Mouse (Mus musculus) right cerebral cortex, postnatal 10 days (tissue): ENCODE measurements around the gene Gm10663.

Experiments
- DNase-seq, 2 experiments: peaks; one replicate each; pipeline ENCODE4 v3.0.0; 2021; ENCODE audit warnings: low spot score in 2 of 2

Gene Gm10663

GRCm38 (mm10) chr8:65087711-65088110 is 12.9 kb downstream of the Gm10663 start:
- DNase-seq = no peak

- no peak for DNase-seq
Measured at GRCm38 (mm10) chr8:65088120-65088519, 13.3 kb downstream of the Gm10663 start.

GRCm38 (mm10) chr8:65089781-65090180 is 14.9 kb downstream of the Gm10663 start:
- no peak for DNase-seq

GRCm38 (mm10) chr8:65097760-65098415 is 23.1 kb downstream of the Gm10663 start:
- no peak for DNase-seq

GRCm38 (mm10) chr8:65099735-65100134 is 24.9 kb downstream of the Gm10663 start:
- no peak for DNase-seq

GRCm38 (mm10) chr8:65103632-65104031 is 28.8 kb downstream of the Gm10663 start:
- no peak for DNase-seq

GRCm38 (mm10) chr8:65104041-65104440 is 29.2 kb downstream of the Gm10663 start:
- no peak for DNase-seq

- DNase-seq = no peak
Measured at GRCm38 (mm10) chr8:65107936-65108718, 33.3 kb downstream of the Gm10663 start.

- DNase-seq = no peak
Measured at GRCm38 (mm10) chr8:65108936-65109335, 34.1 kb downstream of the Gm10663 start.

- peak; percentile 76 to 85 for DNase-seq
Measured at GRCm38 (mm10) chr8:65110285-65110691, 35.5 kb downstream of the Gm10663 start.

GRCm38 (mm10) chr8:65112092-65112491 is 37.3 kb downstream of the Gm10663 start:
- no peak for DNase-seq

GRCm38 (mm10) chr8:65126014-65126413 is 51.2 kb downstream of the Gm10663 start:
- no peak for DNase-seq

GRCm38 (mm10) chr8:65126454-65126853 is 51.6 kb downstream of the Gm10663 start:
- DNase-seq = no peak
